Mouse (Mus musculus): ENCODE results near the gene Ccr1. TPM values are rescaled to one million over a fixed set of nuclear protein-coding genes. Genes with fewer than 3 reads are reported as not detected.
"Not testable (repeated sequence)": the region's sequence is repeated elsewhere in the genome, so short reads cannot be mapped to it uniquely, and the experiment has no call there.

The Ccr1 gene
- total and polyA plus RNA-seq, 3 experiments, result 0.03 to 3.9 (median 2.2) TPM

DNA sequence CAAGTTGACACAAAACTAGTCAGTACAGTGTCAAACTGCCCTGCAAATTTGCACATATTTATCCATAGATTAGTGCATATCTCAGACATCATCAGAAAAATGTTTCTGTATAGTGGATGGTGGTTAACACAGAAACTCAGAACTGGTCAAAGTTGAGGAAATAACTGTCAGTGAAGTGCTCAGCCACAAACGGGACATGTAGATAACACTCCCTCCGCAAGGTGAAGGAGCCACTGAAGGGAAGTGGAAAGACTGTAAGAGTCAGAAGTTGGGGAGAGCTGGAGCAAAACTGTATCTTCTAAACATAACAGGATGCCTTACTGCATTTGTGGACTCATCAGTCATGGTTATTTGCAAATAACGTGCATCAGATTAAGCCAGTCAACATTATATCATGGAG is 29.2 kb upstream of the Ccr1 start:
- peaks cover 39% of the 10 kb centered on the region for H3K4me1 ChIP-seq (ENCODE audit: insufficient read depth, low read depth, low read length)
- DNase-seq (ENCODE audit: low spot score) (no peak), ATAC-seq (ENCODE audit: extremely low read depth, insufficient number of reproducible peaks, low FRiP score, poor library complexity, severe bottlenecking) (peak; percentile 86)
- TF ChIP-seq TAL1 (conservative IDR thresholded peaks at IDR 0.05; ENCODE audit: low read depth, low read length), result no peak
- TF ChIP-seq GATA1 (IDR thresholded peaks at IDR 0.05; ENCODE audit: borderline replicate concordance, low read length), result no peak
- no peak for TF ChIP-seq CTCF (IDR thresholded peaks at IDR 0.05; ENCODE audit: low read depth, low read length)
- TF ChIP-seq POLR2AphosphoS5 (IDR thresholded peaks at IDR 0.05; ENCODE audit: insufficient replicate concordance, low read depth, low read length), result no peak
- TF ChIP-seq GATA2 (IDR thresholded peaks at IDR 0.05; ENCODE audit: borderline replicate concordance, low read depth, low read length), result no peak
- no peaks in the 10 kb centered on the region for H3K27me3 ChIP-seq (ENCODE audit: insufficient read depth, low read length)
- no peaks in the 10 kb centered on the region for H3K9me3 ChIP-seq (replicated peaks)
- H3K36me3 ChIP-seq (replicated peaks), result no peaks in the 10 kb centered on the region
- no peak overlapping the region for H3K4me3 ChIP-seq (ENCODE audit: low read depth, low read length)

DNA sequence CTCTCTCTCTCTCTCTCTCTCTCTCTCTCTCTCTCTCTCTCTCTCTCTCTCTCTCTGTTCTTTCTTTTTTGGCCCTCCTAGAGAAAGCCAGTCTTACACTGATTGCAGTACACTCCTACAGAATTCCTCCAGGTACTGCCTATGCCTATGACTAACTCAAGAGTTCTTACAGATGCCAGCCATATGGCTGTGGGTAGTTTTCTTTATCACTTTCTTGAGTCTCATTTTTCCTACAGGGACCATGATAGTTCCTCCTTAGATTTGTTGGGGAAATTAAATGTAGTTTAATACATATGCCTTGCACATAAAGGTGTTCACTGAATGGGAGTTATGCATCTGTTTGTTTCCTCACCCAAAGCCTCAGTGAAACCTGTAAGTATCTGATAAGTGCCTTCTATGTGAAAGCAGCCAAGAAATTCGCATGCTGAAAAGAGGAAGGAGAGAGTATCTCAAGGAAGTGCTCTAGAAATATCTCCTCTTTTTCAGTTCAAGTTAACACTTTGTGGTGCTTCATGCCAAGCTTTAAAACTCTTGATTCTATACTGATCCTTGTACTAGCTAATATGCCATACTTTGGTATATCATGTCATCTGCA is 22.9 kb upstream of the Ccr1 start:
- peak; percentile 62 for ATAC-seq (ENCODE audit: extremely low read depth, insufficient number of reproducible peaks, low FRiP score, poor library complexity, severe bottlenecking)
- no peak overlapping the region; the same call in 1 of the 2 replicates for H3K4me3 ChIP-seq (ENCODE audit: low read depth, low read length)
- H3K27me3 ChIP-seq (ENCODE audit: insufficient read depth, low read length), result no peaks in the 10 kb centered on the region
- no peaks in the 10 kb centered on the region for H3K36me3 ChIP-seq (replicated peaks)
- no peak for DNase-seq (ENCODE audit: low spot score)
- H3K9me3 ChIP-seq (replicated peaks), result no peaks in the 10 kb centered on the region
- peaks cover 52% of the 10 kb centered on the region for H3K4me1 ChIP-seq (ENCODE audit: insufficient read depth, low read depth, low read length)
- TF ChIP-seq GATA1 (IDR thresholded peaks at IDR 0.05; ENCODE audit: borderline replicate concordance, low read length) (no peak), TAL1 (conservative IDR thresholded peaks at IDR 0.05; ENCODE audit: low read depth, low read length) (peak; percentile 61)

- ATAC-seq (ENCODE audit: extremely low read depth, insufficient number of reproducible peaks, low FRiP score, poor library complexity, severe bottlenecking), result no peak
- no peak for TF ChIP-seq GATA2 (IDR thresholded peaks at IDR 0.05; ENCODE audit: borderline replicate concordance, low read depth, low read length)
- no peak for TF ChIP-seq POLR2AphosphoS5 (IDR thresholded peaks at IDR 0.05; ENCODE audit: insufficient replicate concordance, low read depth, low read length)
- no peak for TF ChIP-seq GATA1 (IDR thresholded peaks at IDR 0.05; ENCODE audit: borderline replicate concordance, low read length)
- no peak for TF ChIP-seq TAL1 (conservative IDR thresholded peaks at IDR 0.05; ENCODE audit: low read depth, low read length)
- TF ChIP-seq CTCF (IDR thresholded peaks at IDR 0.05; ENCODE audit: low read depth, low read length), result no peak
These were observed 21.2 kb upstream of the Ccr1 start for GRCm38 (mm10) chr9:123989671-123990070.

DNA sequence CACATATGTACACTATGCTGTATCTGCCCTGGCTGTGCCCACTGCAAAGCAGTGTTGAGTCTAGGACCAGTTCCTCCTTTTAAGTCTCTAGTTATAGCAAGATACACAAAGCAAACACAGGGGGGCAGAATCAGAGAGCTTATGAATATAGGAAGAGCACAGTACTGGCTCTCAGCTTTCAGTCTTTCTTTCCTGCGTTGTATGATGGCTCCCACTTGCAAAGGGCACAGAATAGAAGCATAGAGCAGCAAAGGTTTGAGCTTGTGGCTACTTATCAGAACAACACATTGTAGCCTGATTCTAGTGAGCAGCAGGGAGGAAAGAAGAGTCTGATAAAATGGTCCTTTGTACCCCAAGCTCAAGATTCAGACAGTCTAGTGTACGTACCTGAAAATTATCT is 17.7 kb upstream of the Ccr1 start:
- DNase-seq (ENCODE audit: low spot score) (peak; percentile 30), ATAC-seq (ENCODE audit: extremely low read depth, insufficient number of reproducible peaks, low FRiP score, poor library complexity, severe bottlenecking) (0 out of 2 replicates have a peak, but pooled peaks have one; percentile 4)
- Histone ChIP-seq H3K4me3 (ENCODE audit: low read depth, low read length) (peak overlapping the region; percentile 20; the same call in 1 of the 2 replicates), H3K36me3 (replicated peaks) (no peaks in the 10 kb centered on the region), H3K27me3 (ENCODE audit: insufficient read depth, low read length) (no peaks in the 10 kb centered on the region), H3K4me1 (ENCODE audit: insufficient read depth, low read depth, low read length) (peaks cover 73% of the 10 kb centered on the region), H3K9me3 (replicated peaks) (no peaks in the 10 kb centered on the region)
- no peak for TF ChIP-seq CTCF (IDR thresholded peaks at IDR 0.05; ENCODE audit: low read depth, low read length)
- peak; percentile 29; the same call in 1 of the 2 replicates for TF ChIP-seq TAL1 (conservative IDR thresholded peaks at IDR 0.05; ENCODE audit: low read depth, low read length)

More at GRCm38 (mm10) chr9:123989671-123990070, 21.2 kb upstream of the Ccr1 start:
- DNase-seq (ENCODE audit: low spot score), result no peak
- Histone ChIP-seq H3K27me3 (ENCODE audit: insufficient read depth, low read length) (no peaks in the 10 kb centered on the region), H3K9me3 (replicated peaks) (no peaks in the 10 kb centered on the region), H3K4me1 (ENCODE audit: insufficient read depth, low read depth, low read length) (peaks cover 61% of the 10 kb centered on the region), H3K36me3 (replicated peaks) (no peaks in the 10 kb centered on the region), H3K4me3 (ENCODE audit: low read depth, low read length) (no peak overlapping the region)

- TF ChIP-seq TAL1 (conservative IDR thresholded peaks at IDR 0.05; ENCODE audit: low read depth, low read length), result peak; percentile 27; the same call in 1 of the 2 replicates
- no peak for TF ChIP-seq GATA1 (IDR thresholded peaks at IDR 0.05; ENCODE audit: borderline replicate concordance, low read length)
- no peak for TF ChIP-seq GATA2 (IDR thresholded peaks at IDR 0.05; ENCODE audit: borderline replicate concordance, low read depth, low read length)
- TF ChIP-seq POLR2AphosphoS5 (IDR thresholded peaks at IDR 0.05; ENCODE audit: insufficient replicate concordance, low read depth, low read length), result no peak
- no peak overlapping the region for H3K4me3 ChIP-seq (ENCODE audit: low read depth, low read length)
- H3K4me1 ChIP-seq (ENCODE audit: insufficient read depth, low read depth, low read length), result peaks cover 62% of the 10 kb centered on the region
- no peaks in the 10 kb centered on the region for H3K36me3 ChIP-seq (replicated peaks)
- no peaks in the 10 kb centered on the region for H3K27me3 ChIP-seq (ENCODE audit: insufficient read depth, low read length)
- H3K9me3 ChIP-seq (replicated peaks), result no peaks in the 10 kb centered on the region
- no peak for DNase-seq (ENCODE audit: low spot score)
- peak; percentile 24; the same call in 1 of the 2 replicates for ATAC-seq (ENCODE audit: extremely low read depth, insufficient number of reproducible peaks, low FRiP score, poor library complexity, severe bottlenecking)
These were observed 16.5 kb upstream of the Ccr1 start for GRCm38 (mm10) chr9:123984943-123985342.

DNA sequence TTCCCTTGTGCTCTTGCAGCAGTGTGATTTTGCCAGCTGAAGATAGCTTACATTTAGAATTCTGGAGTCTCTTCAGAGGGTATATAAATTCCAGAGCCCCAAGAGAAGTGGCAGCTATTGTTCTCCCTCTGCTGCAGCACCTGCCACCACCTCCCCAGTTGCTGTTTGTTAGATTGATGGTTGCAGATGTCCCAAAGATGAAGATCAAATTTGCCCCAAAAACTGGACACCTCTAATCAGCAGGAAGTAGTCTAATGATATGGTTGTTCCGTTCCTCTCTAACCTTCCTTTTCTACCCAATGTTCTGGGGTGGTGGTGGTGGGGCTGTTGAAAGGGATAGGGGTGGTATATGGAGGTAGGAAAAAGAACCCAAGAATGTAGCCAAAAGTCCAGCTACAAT is 14.2 kb upstream of the Ccr1 start:
- Histone ChIP-seq H3K27me3 (ENCODE audit: insufficient read depth, low read length) (no peaks in the 10 kb centered on the region), H3K9me3 (replicated peaks) (no peaks in the 10 kb centered on the region), H3K4me1 (ENCODE audit: insufficient read depth, low read depth, low read length) (peaks cover 61% of the 10 kb centered on the region), H3K4me3 (ENCODE audit: low read depth, low read length) (no peak overlapping the region), H3K36me3 (replicated peaks) (no peaks in the 10 kb centered on the region)
- no peak for TF ChIP-seq POLR2AphosphoS5 (IDR thresholded peaks at IDR 0.05; ENCODE audit: insufficient replicate concordance, low read depth, low read length)
- TF ChIP-seq TAL1 (conservative IDR thresholded peaks at IDR 0.05; ENCODE audit: low read depth, low read length), result no peak
- ATAC-seq (ENCODE audit: extremely low read depth, insufficient number of reproducible peaks, low FRiP score, poor library complexity, severe bottlenecking), result no peak
- DNase-seq (ENCODE audit: low spot score), result no peak

DNA sequence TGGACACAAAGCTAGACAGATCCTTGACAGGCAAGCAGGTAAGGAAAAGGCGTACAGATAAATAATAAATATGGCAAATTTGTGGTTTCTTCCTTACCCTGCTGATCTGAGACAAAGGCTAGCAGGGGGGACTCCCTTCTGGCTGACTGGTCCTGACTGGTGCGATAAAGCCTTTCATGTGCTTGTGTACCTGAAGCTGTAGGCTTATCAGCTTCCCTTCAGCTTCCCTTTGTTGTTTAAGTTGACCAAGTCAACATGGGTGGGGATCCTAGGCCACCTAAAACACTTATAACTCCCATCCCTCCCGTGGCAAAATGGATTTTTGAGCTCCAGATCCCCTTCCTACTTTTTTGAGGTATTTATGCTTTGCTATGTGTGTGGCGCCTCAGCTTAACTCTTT is 13.4 kb upstream of the Ccr1 start:
- H3K36me3 ChIP-seq (replicated peaks), result no peaks in the 10 kb centered on the region
- ATAC-seq (ENCODE audit: extremely low read depth, insufficient number of reproducible peaks, low FRiP score, poor library complexity, severe bottlenecking) (peak; percentile 80), DNase-seq (ENCODE audit: low spot score) (peak; percentile 65)
- peaks cover 66% of the 10 kb centered on the region for H3K4me1 ChIP-seq (ENCODE audit: insufficient read depth, low read depth, low read length)
- H3K27me3 ChIP-seq (ENCODE audit: insufficient read depth, low read length), result no peaks in the 10 kb centered on the region
- H3K4me3 ChIP-seq (ENCODE audit: low read depth, low read length), result no peak overlapping the region
- no peaks in the 10 kb centered on the region for H3K9me3 ChIP-seq (replicated peaks)
- TF ChIP-seq TAL1 (conservative IDR thresholded peaks at IDR 0.05; ENCODE audit: low read depth, low read length) (peak; percentile 99), POLR2AphosphoS5 (IDR thresholded peaks at IDR 0.05; ENCODE audit: insufficient replicate concordance, low read depth, low read length) (no peak), GATA1 (IDR thresholded peaks at IDR 0.05; ENCODE audit: borderline replicate concordance, low read length) (no peak), GATA2 (IDR thresholded peaks at IDR 0.05; ENCODE audit: borderline replicate concordance, low read depth, low read length) (0 out of 2 replicates have a peak, but pooled peaks have one; percentile 33), CTCF (IDR thresholded peaks at IDR 0.05; ENCODE audit: low read depth, low read length) (no peak)

GRCm38 (mm10) chr9:123980858-123981475 is 12.5 kb upstream of the Ccr1 start:
- not testable (repeated sequence) for H3K36me3 ChIP-seq (replicated peaks); H3K4me3 ChIP-seq (ENCODE audit: low read depth, low read length); DNase-seq (ENCODE audit: low spot score); H3K9me3 ChIP-seq (replicated peaks); H3K27me3 ChIP-seq (ENCODE audit: insufficient read depth, low read length)
- peak; percentile 54 for ATAC-seq (ENCODE audit: extremely low read depth, insufficient number of reproducible peaks, low FRiP score, poor library complexity, severe bottlenecking)
- peaks cover 59% of the 10 kb centered on the region for H3K4me1 ChIP-seq (ENCODE audit: insufficient read depth, low read depth, low read length)
